In genomic region chr2:85038336-85038735, GRCm38 (mm10) we compare ENCODE assay signal across 8 mouse cellular contexts. TPM values are rescaled to one million over a fixed set of nuclear protein-coding genes. Genes with fewer than 3 reads are reported as not detected.
DNase-seq lines count a peak whose midpoint lies in the region; ATAC-seq and TF ChIP-seq lines count a peak whose summit lies in the region.

No protein-coding gene starts in this region.

- peaks cover 18% of the 10 kb centered on the region for H3K4me1 ChIP-seq in heart, embryonic 13.5 days
- H3K4me1 ChIP-seq in heart, adult 2 months (ENCODE audit: control insufficient read depth, insufficient read depth, low read length) = peaks cover 5% of the 10 kb centered on the region
- H3K4me1 ChIP-seq in MEL (ENCODE audit: control insufficient read depth in 1 of 2, insufficient read depth in 2 of 2, low read length in 2 of 2) = peaks cover 0 to 18% of the 10 kb centered on the region in 2 experiments; a peak in 3 of 4 replicates
- H3K4me1 ChIP-seq in hindbrain, embryonic 10.5 days (replicated peaks) = peaks cover 27% of the 10 kb centered on the region
- H3K4me1 ChIP-seq in midbrain, embryonic 11.5 days (ENCODE audit: control insufficient read depth, insufficient read depth, low read length) = peaks cover 13% of the 10 kb centered on the region

- H3K4me3 ChIP-seq in heart, embryonic 13.5 days = peak overlapping the region; percentile 76
- H3K4me3 ChIP-seq in heart, adult 2 months = no peak overlapping the region
- peak overlapping the region; percentile 70 to 83 for H3K4me3 ChIP-seq in MEL (ENCODE audit: control insufficient read depth in 1 of 2, insufficient read depth in 1 of 2, low read depth in 2 of 2, low read length in 2 of 2)
- H3K4me3 ChIP-seq in hindbrain, embryonic 10.5 days = peak overlapping the region; percentile 84
- peak overlapping the region; percentile 80 for H3K4me3 ChIP-seq in midbrain, embryonic 11.5 days (ENCODE audit: low read depth, low read length)

- intact Hi-C loops in heart, adult 2 months (cut with DNase I) = loop anchor here (5.0 kb wide), 1 partner anchor 311 kb away; the partner anchor contains the start of gene Clp1

- no peak for TF ChIP-seq CTCF in heart, adult 2 months (IDR thresholded peaks at IDR 0.05)
- no peak for TF ChIP-seq CTCF in MEL (IDR thresholded peaks at IDR 0.05 in 2 of 3, conservative IDR thresholded peaks at IDR 0.05 in 1 of 3; ENCODE audit: control insufficient read depth in 1 of 3, insufficient read depth in 1 of 3, low read depth in 2 of 3, low read length in 3 of 3, poor library complexity in 1 of 3, severe bottlenecking in 1 of 3)

- peak overlapping the region; percentile 74 for H3K4me2 ChIP-seq in heart, embryonic 13.5 days
- peak overlapping the region; percentile 83 for H3K4me2 ChIP-seq in midbrain, embryonic 11.5 days

- WGBS in heart, embryonic 13.5 days = 78% methylated on average over 13 of the region's 13 CpGs
- WGBS in heart, adult 2 months = 81% methylated on average over 13 of the region's 13 CpGs
- 86% methylated on average over 13 of the region's 13 CpGs for WGBS in hindbrain, embryonic 10.5 days
- 82% methylated on average over 13 of the region's 13 CpGs for whole genome bisulfite sequencing in midbrain, embryonic 11.5 days

- H3K9me3 ChIP-seq in heart, embryonic 13.5 days = no peaks in the 10 kb centered on the region
- no peaks in the 10 kb centered on the region for H3K9me3 ChIP-seq in MEL (replicated peaks; ENCODE audit: insufficient read depth, low read length)
- H3K9me3 ChIP-seq in hindbrain, embryonic 10.5 days = no peaks in the 10 kb centered on the region
- no peaks in the 10 kb centered on the region for H3K9me3 ChIP-seq in midbrain, embryonic 11.5 days (ENCODE audit: control insufficient read depth, low read length)

- no peak for TF ChIP-seq POLR2A in heart, adult 2 months (IDR thresholded peaks at IDR 0.05; ENCODE audit: insufficient read depth, low read depth, low read length)
- no peak for TF ChIP-seq POLR2A in MEL (IDR thresholded peaks at IDR 0.05; ENCODE audit: control insufficient read depth in 1 of 2, insufficient read depth in 1 of 2, low read depth in 1 of 2, low read length in 2 of 2, poor library complexity in 1 of 2)

- peaks cover 53% of the 10 kb centered on the region for H3K36me3 ChIP-seq in heart, embryonic 13.5 days
- H3K36me3 ChIP-seq in heart, adult 2 months (ENCODE audit: control insufficient read depth, insufficient read depth, low read length) = no peaks in the 10 kb centered on the region; the same call in 1 of the 2 replicates
- peaks cover 16 to 21% of the 10 kb centered on the region in 2 experiments for H3K36me3 ChIP-seq in MEL (ENCODE audit: control insufficient read depth in 1 of 2, insufficient read depth in 2 of 2, low read length in 2 of 2)
- peaks cover 42% of the 10 kb centered on the region for H3K36me3 ChIP-seq in hindbrain, embryonic 10.5 days
- peaks cover 34% of the 10 kb centered on the region for H3K36me3 ChIP-seq in midbrain, embryonic 11.5 days (ENCODE audit: control insufficient read depth, insufficient read depth, low read length)

- H3K27ac ChIP-seq in heart, embryonic 13.5 days (replicated peaks) = no peak overlapping the region
- no peak overlapping the region for H3K27ac ChIP-seq in heart, adult 2 months
- no peak overlapping the region for H3K27ac ChIP-seq in MEL (ENCODE audit: control insufficient read depth, low read depth, low read length)
- H3K27ac ChIP-seq in hindbrain, embryonic 10.5 days = peak overlapping the region; percentile 98
- no peak overlapping the region for H3K27ac ChIP-seq in midbrain, embryonic 11.5 days (ENCODE audit: low read depth, low read length)

- no peak for DNase-seq in heart, adult 2 months
- no peak for DNase-seq in MEL (ENCODE audit: low read depth, low spot score)
- no peak for DNase-seq in hindbrain, embryonic 10.5 days (ENCODE audit: low spot score)
- no peak for DNase-seq in midbrain, embryonic 11.5 days (ENCODE audit: low spot score, missing footprints)
- DNase-seq in left cerebral cortex, adult 11 months (ENCODE audit: low spot score) = no peak
- DNase-seq in urinary bladder, postnatal 36 days (ENCODE audit: low spot score in 2 of 2) = no peak
- no peak for DNase-seq in spleen, adult 18-20 months

- ATAC-seq in heart, embryonic 13.5 days (ENCODE audit: extremely low read depth, insufficient number of reproducible peaks, low FRiP score, low TSS enrichment) = no peak
- ATAC-seq in midbrain, embryonic 11.5 days (ENCODE audit: low FRiP score) = no peak

- TF ChIP-seq EP300 in heart, adult 2 months (IDR thresholded peaks at IDR 0.05; ENCODE audit: insufficient read depth, low read depth, low read length) = no peak
- TF ChIP-seq EP300 in MEL (IDR thresholded peaks at IDR 0.05; ENCODE audit: low read depth in 1 of 2, low read length in 2 of 2) = no peak

- no peak for TF ChIP-seq RAD21 in MEL (IDR thresholded peaks at IDR 0.05; ENCODE audit: low read depth, low read length)

- peak overlapping the region; percentile 92 for H3K9ac ChIP-seq in heart, embryonic 13.5 days
- H3K9ac ChIP-seq in heart, adult 2 months (ENCODE audit: low read depth, low read length) = no peak overlapping the region
- H3K9ac ChIP-seq in MEL (ENCODE audit: control insufficient read depth, low read depth, low read length, poor library complexity, severe bottlenecking) = peak overlapping the region; percentile 81
- H3K9ac ChIP-seq in midbrain, embryonic 11.5 days (ENCODE audit: low read length) = peak overlapping the region; percentile 96

- H3K27me3 ChIP-seq in heart, embryonic 13.5 days (replicated peaks) = 0 out of 2 replicates have a peak, but pooled peaks cover 1% of the 10 kb centered on the region
- no peaks in the 10 kb centered on the region for H3K27me3 ChIP-seq in heart, adult 2 months (ENCODE audit: control insufficient read depth, insufficient read depth, low read length)
- H3K27me3 ChIP-seq in MEL (ENCODE audit: control insufficient read depth in 1 of 2, insufficient read depth in 2 of 2, low read length in 2 of 2) = no peaks in the 10 kb centered on the region; a peak in 1 of 4 replicates
- H3K27me3 ChIP-seq in hindbrain, embryonic 10.5 days (ENCODE audit: insufficient read depth, poor library complexity, severe bottlenecking) = no peaks in the 10 kb centered on the region
- no peaks in the 10 kb centered on the region for H3K27me3 ChIP-seq in midbrain, embryonic 11.5 days (ENCODE audit: control insufficient read depth, insufficient read depth, low read length)

- H3K79me2 ChIP-seq in heart, adult 2 months (replicated peaks; ENCODE audit: control insufficient read depth, insufficient read depth, low read length) = no peaks in the 10 kb centered on the region
- H3K79me2 ChIP-seq in MEL (ENCODE audit: control insufficient read depth, insufficient read depth, low read length, poor library complexity) = peaks cover 21% of the 10 kb centered on the region

RNA-seq across cellular contexts. Expression of gene P2rx3, which starts 1.1 kb away (rescaled TPM):
- polyA plus RNA-seq in heart, embryonic 13.5 days (2015; fragmentation: Nextera tagmentation; extraction: Ambion mirVana) = 0.31 and 0.69 TPM in 2 replicates
- total RNA-seq in heart, adult 2 months (2021) = under 1 TPM; 0.25 to 0.81 TPM
- polyA plus RNA-seq in heart, adult 2 months (2012; rRNA removed) = 0.39 and 0.79 TPM in 2 replicates
- 0.26 TPM in 1 of 2 replicates, not detected in the other for total RNA-seq in MEL (2012; rRNA removed)
- under 1 TPM in 1 of 2 experiments, not detected in 1; 0.36 TPM for polyA plus RNA-seq in MEL (2012; ENCODE audit: insufficient read depth in 1 of 2, insufficient read length in 2 of 2, low read depth in 1 of 2, low replicate concordance in 2 of 2, missing spikeins in 1 of 2)
- polyA plus RNA-seq in hindbrain, embryonic 10.5 days (2016; fragmentation: Nextera tagmentation; extraction: Ambion mirVana) = 18.0 and 20.5 TPM in 2 replicates
- polyA plus RNA-seq in midbrain, embryonic 11.5 days (2014; fragmentation: Nextera tagmentation; extraction: Ambion mirVana) = 2.8 and 3.0 TPM in 2 replicates

RNA-seq across cellular contexts. Expression of gene Ssrp1, which starts 1.3 kb away (rescaled TPM):
- 139 and 152 TPM in 2 replicates for polyA plus RNA-seq in heart, embryonic 13.5 days (2015; fragmentation: Nextera tagmentation; extraction: Ambion mirVana)
- total RNA-seq in heart, adult 2 months (2021) = 10 to 100 TPM; 38.8 to 39.0 TPM
- polyA plus RNA-seq in heart, adult 2 months (2012; rRNA removed) = 39.6 and 59.5 TPM in 2 replicates
- 239 and 256 TPM in 2 replicates for total RNA-seq in MEL (2012; rRNA removed)
- 100 to 1,000 TPM; 420 to 875 TPM for polyA plus RNA-seq in MEL (2012; ENCODE audit: insufficient read depth in 1 of 2, insufficient read length in 2 of 2, low read depth in 1 of 2, low replicate concordance in 2 of 2, missing spikeins in 1 of 2)
- polyA plus RNA-seq in hindbrain, embryonic 10.5 days (2016; fragmentation: Nextera tagmentation; extraction: Ambion mirVana) = 310 and 387 TPM in 2 replicates
- 345 and 352 TPM in 2 replicates for polyA plus RNA-seq in midbrain, embryonic 11.5 days (2014; fragmentation: Nextera tagmentation; extraction: Ambion mirVana)

RNA-seq across cellular contexts. Expression of gene Tnks1bp1, which starts 9.5 kb away (rescaled TPM):
- 17.4 and 21.5 TPM in 2 replicates for polyA plus RNA-seq in heart, embryonic 13.5 days (2015; fragmentation: Nextera tagmentation; extraction: Ambion mirVana)
- total RNA-seq in heart, adult 2 months (2021) = 10 to 100 TPM; 56.9 to 59.1 TPM
- 40.7 and 54.1 TPM in 2 replicates for polyA plus RNA-seq in heart, adult 2 months (2012; rRNA removed)
- total RNA-seq in MEL (2012; rRNA removed) = 5.5 and 5.9 TPM in 2 replicates
- 1 to 10 TPM in 1 of 2 experiments, not detected in 1; 9.9 TPM for polyA plus RNA-seq in MEL (2012; ENCODE audit: insufficient read depth in 1 of 2, insufficient read length in 2 of 2, low read depth in 1 of 2, low replicate concordance in 2 of 2, missing spikeins in 1 of 2)
- 29.3 and 31.2 TPM in 2 replicates for polyA plus RNA-seq in hindbrain, embryonic 10.5 days (2016; fragmentation: Nextera tagmentation; extraction: Ambion mirVana)
- 8.1 and 9.6 TPM in 2 replicates for polyA plus RNA-seq in midbrain, embryonic 11.5 days (2014; fragmentation: Nextera tagmentation; extraction: Ambion mirVana)

RNA-seq across cellular contexts. Expression of gene Prg3, which starts 50.3 kb away (rescaled TPM):
- 0.16 and 0.20 TPM in 2 replicates for polyA plus RNA-seq in heart, embryonic 13.5 days (2015; fragmentation: Nextera tagmentation; extraction: Ambion mirVana)
- not detected for total RNA-seq in heart, adult 2 months (2021)
- not detected in 2 replicates for polyA plus RNA-seq in heart, adult 2 months (2012; rRNA removed)
- not detected in 2 replicates for total RNA-seq in MEL (2012; rRNA removed)
- polyA plus RNA-seq in MEL (2012; ENCODE audit: insufficient read depth in 1 of 2, insufficient read length in 2 of 2, low read depth in 1 of 2, low replicate concordance in 2 of 2, missing spikeins in 1 of 2) = not detected
- polyA plus RNA-seq in hindbrain, embryonic 10.5 days (2016; fragmentation: Nextera tagmentation; extraction: Ambion mirVana) = not detected in 2 replicates
- not detected in 2 replicates for polyA plus RNA-seq in midbrain, embryonic 11.5 days (2014; fragmentation: Nextera tagmentation; extraction: Ambion mirVana)

RNA-seq across cellular contexts. Expression of gene Prg2, which starts 58.1 kb away (rescaled TPM):
- polyA plus RNA-seq in heart, embryonic 13.5 days (2015; fragmentation: Nextera tagmentation; extraction: Ambion mirVana) = 0.79 and 1.2 TPM in 2 replicates
- not detected for total RNA-seq in heart, adult 2 months (2021)
- polyA plus RNA-seq in heart, adult 2 months (2012; rRNA removed) = 0.14 and 0.44 TPM in 2 replicates
- total RNA-seq in MEL (2012; rRNA removed) = 0.42 TPM in 1 of 2 replicates, not detected in the other
- under 1 TPM in 1 of 2 experiments, not detected in 1; 0.17 TPM for polyA plus RNA-seq in MEL (2012; ENCODE audit: insufficient read depth in 1 of 2, insufficient read length in 2 of 2, low read depth in 1 of 2, low replicate concordance in 2 of 2, missing spikeins in 1 of 2)
- polyA plus RNA-seq in hindbrain, embryonic 10.5 days (2016; fragmentation: Nextera tagmentation; extraction: Ambion mirVana) = not detected in 2 replicates
- polyA plus RNA-seq in midbrain, embryonic 11.5 days (2014; fragmentation: Nextera tagmentation; extraction: Ambion mirVana) = 0.22 and 0.52 TPM in 2 replicates
